Mouse (Mus musculus): Measurements from ENCODE around the gene Atl1.

- TF ChIP-seq CTCF (conservative IDR thresholded peaks at IDR 0.05; ENCODE audit: insufficient read depth, insufficient read length, low read depth, low read length), result no peak
- no peak for TF ChIP-seq POLR2A (IDR thresholded peaks at IDR 0.05; ENCODE audit: low read depth, low read length)
Measured at GRCm38 (mm10) chr12:69864164-69864692, 28.2 kb upstream of the Atl1 start.

Data from kidney, adult 2 months (tissue).